Mouse (Mus musculus) ZHBTc4 (cell line): ENCODE measurements at regions not wholly inside any gene's neighbourhood (a gene's known extent, or its start where the extent isn't known, plus 50 kb on each side); places are given as distances from the start of the nearest gene placed in this dataset.

Source experiments
- DNase-seq: peaks from one replicate; pipeline ENCODE4 v3.0.0-alpha.2; 2011; ENCODE audit warnings: low read depth, low spot score

- DNase-seq = no peak
These were observed 124.2 kb upstream of the Twist2 start for GRCm38 (mm10) chr1:91677062-91677461.

DNA sequence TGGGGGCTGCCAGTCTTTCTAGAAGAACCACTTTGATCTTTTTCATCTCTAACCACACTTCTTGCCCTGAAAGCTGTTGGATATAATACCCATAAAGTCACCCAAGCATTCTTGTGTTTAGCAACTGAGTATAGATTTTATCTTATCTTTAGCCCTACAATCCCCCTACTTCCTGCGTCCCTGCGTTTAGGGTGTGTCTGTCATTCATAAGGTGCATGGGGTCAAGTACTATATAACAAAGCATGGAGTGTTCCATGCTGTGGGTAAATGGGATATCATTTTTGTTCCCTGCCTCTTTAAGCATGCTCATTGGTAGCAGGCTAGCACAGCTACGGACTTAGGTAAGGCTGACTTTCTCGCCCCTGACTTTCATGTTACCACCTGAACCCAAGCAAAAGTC, 122.5 kb upstream of the Twist2 start:
- no peak for DNase-seq

DNA sequence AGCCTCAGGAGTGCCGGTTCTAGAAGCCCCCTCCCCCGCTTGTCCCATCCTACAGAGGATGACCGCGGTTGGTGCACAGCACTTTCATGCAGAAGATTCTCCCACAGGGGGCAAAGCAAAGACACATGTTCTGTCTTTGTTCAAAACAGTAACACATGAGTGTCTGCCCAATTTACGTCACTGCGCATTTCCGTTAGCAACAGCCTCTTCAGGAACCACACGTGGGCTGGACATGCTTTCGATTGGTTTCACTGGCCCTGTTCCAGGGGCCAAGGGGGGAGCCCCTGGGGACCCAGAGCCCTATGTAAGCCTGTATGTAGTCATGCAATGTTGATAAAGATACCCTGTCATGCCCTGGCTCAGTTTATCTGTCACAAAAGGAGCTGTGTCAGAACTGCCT, 116.2 kb upstream of the Twist2 start:
- no peak for DNase-seq

GRCm38 (mm10) chr1:91685789-91686188, 115.5 kb upstream of the Twist2 start:
- no peak for DNase-seq

DNA sequence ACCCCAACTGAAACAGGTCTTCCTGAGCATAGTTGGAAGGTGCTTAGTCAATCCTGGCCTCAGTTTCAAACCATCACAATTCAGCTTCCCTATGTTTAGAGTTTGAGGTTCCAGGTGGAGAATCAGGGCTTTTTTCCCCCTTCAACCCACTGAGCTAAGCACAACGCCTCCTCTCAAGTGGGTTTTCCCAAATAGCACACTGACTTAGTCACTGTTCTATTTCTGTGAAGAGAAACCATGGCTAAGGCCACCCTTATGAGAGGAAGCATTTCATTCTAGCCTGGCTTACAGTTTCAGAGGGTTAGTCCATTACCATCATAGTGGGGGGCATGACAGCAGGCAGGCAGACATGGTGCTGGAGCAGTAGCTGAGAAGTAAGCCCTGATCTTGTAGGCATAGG, 109.7 kb upstream of the Twist2 start:
- DNase-seq = no peak

DNA sequence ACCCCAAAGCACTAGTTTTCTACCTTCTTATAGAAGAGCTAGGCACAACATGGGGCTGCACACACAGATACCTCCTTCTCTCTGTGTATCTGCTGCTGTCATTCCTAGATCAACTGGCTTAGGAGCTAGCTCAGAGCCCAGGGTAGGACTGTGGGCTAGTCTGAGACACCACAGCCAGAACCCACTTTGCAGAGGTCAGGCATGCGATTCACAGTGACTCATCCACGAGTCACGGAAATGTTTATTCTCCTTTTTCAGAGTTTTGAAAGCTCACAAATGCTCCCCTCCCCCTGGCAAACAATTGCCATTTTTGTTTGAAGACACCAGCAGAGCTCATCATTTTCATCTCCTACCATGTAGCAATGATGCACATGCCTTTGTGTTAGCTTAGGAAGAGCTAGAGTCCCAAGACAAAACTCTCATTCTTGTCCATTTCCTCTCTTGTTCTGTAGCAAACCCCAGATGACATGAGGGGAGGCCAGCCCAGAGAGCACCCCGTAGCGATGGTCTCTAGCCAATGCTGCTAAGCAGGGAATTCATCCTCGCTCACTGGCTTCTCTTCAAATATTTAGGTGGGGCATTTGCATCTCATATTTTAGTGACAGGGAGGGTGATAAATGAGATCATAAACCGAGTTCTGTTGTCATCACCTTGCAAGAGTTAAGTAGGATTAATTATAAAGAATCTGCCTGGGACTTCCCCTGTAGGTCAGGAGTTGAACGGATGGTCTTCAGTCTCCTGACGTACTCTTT, 108.4 kb upstream of the Twist2 start:
- DNase-seq = no peak

DNA sequence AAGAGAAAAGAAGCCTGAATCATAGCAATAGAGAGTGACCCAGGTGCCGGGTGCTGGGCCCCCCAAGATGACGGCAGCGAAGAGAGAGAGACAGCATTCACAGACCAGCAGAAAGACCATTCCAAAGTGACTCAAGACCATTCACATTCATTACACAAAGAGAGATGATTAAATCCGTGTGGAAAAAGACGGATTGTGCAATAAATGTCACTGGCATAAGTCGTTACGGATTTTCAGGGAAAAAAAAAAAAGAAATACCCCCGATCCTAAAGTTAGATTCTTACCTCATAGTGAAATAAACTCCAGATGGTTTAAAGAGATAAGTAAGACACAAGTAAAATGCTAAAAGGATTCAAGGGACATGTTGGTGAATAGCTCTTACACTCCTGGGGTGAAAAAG, 104.2 kb upstream of the Twist2 start:
- no peak for DNase-seq

GRCm38 (mm10) chr1:91701475-91701874, 99.8 kb upstream of the Twist2 start:
- no peak for DNase-seq

GRCm38 (mm10) chr1:91702021-91702420, 99.2 kb upstream of the Twist2 start:
- no peak for DNase-seq

DNA sequence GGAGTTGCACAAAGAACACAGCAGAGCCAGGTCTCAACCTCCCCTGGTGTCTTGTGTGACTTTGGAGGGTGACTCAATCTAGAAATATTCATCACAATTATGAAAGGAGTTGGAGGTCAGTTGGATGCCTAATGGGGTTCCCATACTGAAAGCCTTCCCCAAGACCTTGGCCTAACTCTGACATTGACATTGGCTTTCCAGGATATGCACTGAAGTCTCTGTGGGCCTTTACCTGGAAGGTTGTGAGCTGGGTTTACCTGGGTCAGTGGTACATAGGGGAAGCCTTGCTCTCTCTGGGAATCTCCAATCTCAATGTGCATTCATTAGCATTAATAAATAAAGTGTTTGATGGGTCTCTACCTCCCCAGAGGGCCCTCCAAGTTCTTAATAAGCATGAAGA, 98.5 kb upstream of the Twist2 start:
- no peak for DNase-seq

- DNase-seq = no peak
These were observed 95.8 kb upstream of the Twist2 start for GRCm38 (mm10) chr1:91705451-91705850.

DNA sequence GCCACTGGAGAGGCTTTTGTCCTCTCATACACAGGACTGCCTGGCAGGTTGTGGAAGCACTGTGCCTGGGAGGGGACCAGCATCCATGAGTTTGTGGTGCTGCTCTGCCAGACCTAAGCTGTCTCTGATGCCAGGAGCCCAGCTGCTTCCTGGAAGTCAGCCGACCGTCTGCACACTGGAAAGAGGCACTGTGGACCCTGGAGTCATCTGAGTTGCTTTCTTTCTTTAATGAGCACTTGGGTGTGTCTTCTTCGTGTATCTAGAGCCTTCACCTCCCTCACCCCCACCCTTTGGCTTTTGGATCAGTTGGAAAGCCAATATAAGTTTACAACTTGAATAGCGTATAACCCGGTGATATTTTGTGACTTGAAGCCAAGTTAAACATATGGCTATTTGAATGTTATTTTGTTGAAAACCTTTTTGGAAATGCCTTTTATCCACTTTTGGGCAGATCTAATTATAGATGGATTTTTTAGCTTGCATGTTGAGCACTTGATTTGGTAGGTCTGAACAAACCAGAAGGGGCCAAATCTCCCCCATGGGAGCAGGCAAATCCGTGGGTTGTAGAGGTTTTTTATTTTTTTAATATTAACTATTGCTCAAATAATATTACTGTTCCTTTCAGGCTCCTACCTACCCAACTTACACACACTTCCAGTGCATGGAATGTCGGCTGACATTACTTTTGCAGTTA, 92.6 kb upstream of the Twist2 start:
- DNase-seq = no peak

GRCm38 (mm10) chr1:91709244-91709600, 92.0 kb upstream of the Twist2 start:
- no peak for DNase-seq

DNA sequence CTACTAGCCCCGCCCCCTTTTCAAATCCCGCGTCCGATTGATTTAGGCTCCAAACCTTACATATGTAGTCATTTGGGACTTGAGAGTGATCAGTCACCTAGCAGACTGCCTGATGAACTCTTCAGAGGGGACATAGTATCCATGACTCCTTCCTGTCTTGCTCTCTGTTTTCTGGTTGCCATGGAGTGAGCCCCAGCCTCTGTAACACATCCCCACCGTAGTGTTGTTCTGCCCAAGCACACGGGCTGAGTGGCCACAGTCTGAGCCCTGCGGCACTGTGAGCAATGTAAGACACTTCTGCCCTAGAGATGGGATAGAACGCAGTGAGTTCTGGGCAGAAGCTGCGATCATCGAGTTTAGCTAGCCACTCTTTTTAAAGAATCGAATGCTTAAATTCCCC, 88.1 kb upstream of the Twist2 start:
- no peak for DNase-seq

DNA sequence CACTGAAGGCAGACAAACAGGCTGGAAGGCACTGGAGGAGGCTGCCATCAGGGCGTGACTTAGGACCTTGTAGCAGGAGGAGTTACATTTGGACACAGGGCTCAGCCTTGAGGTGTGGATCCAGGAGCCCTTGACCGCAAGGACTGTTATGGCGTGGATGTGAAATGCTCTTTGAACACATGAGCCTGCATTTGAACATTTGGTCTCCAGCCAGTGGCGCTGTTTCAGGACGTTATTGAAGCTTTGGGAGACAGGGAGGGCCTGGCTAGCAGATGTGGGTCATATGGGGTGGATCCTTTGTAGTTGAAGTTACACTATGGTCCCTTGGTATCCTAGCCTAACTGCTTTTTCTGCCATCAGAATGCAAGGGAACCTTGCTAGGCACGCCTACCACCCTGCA, 87.0 kb upstream of the Twist2 start:
- no peak for DNase-seq

GRCm38 (mm10) chr1:91715341-91715740, 85.9 kb upstream of the Twist2 start:
- DNase-seq = no peak

DNA sequence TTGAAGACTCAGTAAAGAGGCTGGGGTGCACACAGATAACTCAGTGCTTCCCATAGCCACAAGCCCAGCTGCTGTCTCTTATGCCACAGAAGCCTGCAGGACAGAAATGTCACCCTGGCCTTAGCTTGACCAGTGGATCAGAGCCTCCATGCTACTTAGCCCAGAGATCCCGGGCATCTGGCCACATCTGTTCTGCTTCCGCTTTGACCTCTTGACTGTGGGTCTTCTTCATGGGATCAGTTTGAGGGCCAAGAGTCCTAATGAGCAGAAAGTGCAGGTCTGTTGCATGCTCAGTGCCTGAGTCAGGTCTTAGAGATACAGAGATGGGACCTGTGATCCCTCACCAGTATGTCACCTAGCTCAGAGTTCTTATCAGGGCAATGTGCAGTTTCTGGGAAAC, 85.5 kb upstream of the Twist2 start:
- no peak for DNase-seq

DNA sequence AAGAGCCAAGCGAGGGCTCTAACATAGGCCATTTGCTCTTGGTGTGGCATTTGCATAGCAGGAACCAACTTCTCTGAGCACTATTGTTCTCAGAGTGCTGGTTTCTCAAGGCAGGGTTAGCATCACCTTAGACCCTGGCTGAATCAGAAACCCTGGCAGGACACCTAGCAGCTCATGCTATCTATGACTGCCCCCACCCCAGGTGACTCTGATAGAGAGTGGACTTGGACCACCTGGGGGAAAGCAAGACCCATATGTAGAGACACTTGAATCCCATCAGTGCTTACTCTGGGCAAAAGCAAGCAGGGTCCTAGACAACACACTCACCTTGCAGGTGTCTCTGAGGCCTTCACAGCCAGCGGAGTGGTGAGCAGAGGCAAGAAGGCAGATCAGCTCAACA, 84.4 kb upstream of the Twist2 start:
- no peak for DNase-seq

DNA sequence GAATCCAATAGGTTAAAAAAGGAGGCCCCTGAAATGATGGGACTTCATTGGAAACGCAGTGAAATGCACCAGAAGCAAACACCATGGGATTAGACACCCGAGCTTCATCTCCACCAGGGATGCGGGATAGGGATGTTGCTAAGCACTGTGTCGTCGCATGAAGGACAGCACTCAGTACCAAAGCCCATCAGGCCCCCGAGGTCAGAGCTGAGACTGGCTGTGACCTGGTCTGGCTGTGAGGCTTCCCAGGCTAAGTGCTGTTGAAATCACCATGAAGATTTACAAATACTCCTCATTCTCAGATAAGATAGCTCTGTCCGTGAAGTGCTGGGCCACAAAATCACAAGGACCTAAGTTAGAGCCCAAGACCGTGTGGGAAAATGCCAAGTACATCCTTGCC, 83.3 kb upstream of the Twist2 start:
- DNase-seq = no peak

DNA sequence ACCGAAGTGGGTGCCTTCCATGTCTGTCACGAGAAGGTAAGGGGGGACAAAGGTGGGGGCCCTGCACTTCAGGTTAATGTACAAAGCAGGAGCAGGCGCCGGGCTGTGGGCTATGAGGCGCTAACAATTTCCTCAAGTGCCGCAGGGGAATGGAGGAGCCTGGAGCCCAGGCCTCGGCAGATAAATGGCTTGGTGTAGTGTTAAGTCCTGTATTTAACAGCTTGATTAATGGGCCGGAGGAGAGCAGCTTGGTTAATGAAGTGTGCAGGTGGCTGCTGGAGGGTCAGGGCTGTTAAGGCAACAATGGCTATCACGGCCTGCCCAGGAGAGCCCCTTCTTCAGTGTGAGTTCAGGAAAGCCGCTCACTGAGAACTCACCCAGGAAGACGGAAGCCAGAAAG, 72.0 kb upstream of the Twist2 start:
- DNase-seq = no peak

- no peak for DNase-seq
These were observed 71.0 kb upstream of the Twist2 start for GRCm38 (mm10) chr1:91730281-91730680.

GRCm38 (mm10) chr1:91731703-91732102, 69.6 kb upstream of the Twist2 start:
- no peak for DNase-seq

DNA sequence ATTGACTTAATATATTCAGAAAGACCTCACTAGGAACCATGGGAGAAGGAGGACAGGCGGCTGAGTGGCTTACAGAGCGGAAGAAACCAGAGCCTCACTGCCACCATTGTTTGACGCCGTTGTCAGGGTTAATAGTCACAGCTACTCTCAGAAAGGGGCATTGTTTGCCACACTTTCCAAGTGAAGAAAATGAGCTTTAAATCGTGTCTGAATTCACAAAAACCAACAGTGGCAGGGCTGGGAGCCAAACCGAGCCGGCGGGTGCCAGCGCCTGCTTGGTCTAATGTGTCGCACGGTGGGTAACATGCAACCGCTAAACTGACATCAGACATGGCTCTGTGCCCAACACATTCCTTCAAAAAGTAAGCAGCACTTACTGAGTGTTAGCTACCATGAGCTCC, 68.8 kb upstream of the Twist2 start:
- no peak for DNase-seq

- DNase-seq = no peak
These were observed 66.5 kb upstream of the Twist2 start for GRCm38 (mm10) chr1:91734731-91735130.
